Mouse (Mus musculus): ENCODE results near the gene 6430628N08Rik. TPM values are rescaled to one million over a fixed set of nuclear protein-coding genes. Genes with fewer than 3 reads are reported as not detected.

Gene 6430628N08Rik
- polyA plus RNA-seq, 1 experiment from 2014 or later: 0.38 TPM

DNA sequence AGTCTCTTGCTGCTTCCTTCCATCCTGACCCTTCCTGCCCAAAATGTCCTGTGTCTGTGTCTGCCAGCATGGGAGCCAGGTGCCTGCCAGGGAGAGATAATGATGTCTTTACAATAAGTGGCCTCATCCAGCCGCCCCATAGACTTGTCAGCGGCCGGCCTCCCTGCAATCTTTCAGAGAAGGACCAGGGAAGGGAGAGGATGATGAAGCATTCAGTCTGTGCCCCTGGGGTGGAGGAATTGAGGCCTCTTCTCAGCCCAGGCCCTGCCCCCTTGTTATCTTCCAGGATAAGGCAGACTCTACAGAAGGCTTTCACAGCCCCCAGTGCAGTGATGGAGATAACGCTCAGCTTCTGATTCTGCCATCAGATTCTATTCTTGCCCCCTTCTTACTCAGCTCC, 34.2 kb upstream of the 6430628N08Rik start:
- 68% methylated on average over 4 of the region's 4 CpGs for WGBS
- ATAC-seq (ENCODE audit: insufficient number of reproducible peaks, insufficient read depth, low FRiP score, low TSS enrichment, low read depth): no peak
- H3K36me3 ChIP-seq: peaks cover 62% of the 10 kb centered on the region
- H3K4me1 ChIP-seq (replicated peaks): peaks cover 37% of the 10 kb centered on the region
- no peak overlapping the region for H3K4me3 ChIP-seq (replicated peaks)
- no peak overlapping the region for H3K27ac ChIP-seq
- H3K9ac ChIP-seq (replicated peaks): no peak overlapping the region
- 0 out of 2 replicates have a peak, but pooled peaks cover 5% of the 10 kb centered on the region for H3K27me3 ChIP-seq
- no peaks in the 10 kb centered on the region for H3K9me3 ChIP-seq
- no peak overlapping the region for H3K4me2 ChIP-seq

DNA sequence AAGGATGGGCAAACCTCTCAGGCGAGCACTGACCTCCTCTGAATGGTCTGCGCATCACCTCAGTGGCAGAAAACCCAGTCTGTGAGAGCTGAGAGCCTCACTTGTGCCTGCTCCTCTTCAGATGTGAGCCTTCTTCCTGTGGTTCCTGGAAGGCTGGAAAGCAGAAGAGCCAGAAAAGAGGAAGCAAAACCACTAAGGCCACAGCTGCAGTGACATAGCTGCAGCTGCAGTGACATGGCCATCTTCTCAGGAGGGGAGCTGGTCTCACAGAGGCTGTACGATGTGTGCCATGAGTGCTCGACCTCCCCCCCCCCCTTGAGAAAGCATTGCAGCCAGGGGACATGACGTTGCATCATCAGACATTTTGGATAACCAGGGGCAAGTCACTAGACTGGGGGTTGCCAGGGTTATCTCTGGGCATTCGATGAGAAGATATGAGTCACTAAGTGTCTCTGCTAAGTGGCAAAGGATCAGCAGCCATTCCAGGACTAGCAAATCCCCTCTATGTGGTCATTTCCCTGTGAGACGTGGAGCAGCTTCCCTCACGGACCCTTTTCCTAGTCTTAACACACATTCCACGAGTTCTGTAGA, 33.1 kb upstream of the 6430628N08Rik start:
- Histone ChIP-seq H3K9me3 (no peaks in the 10 kb centered on the region), H3K27me3 (0 out of 2 replicates have a peak, but pooled peaks cover 5% of the 10 kb centered on the region), H3K4me3 (replicated peaks) (no peak overlapping the region), H3K36me3 (peaks cover 60% of the 10 kb centered on the region), H3K4me1 (replicated peaks) (peaks cover 47% of the 10 kb centered on the region), H3K4me2 (no peak overlapping the region), H3K27ac (no peak overlapping the region), H3K9ac (replicated peaks) (no peak overlapping the region)
- 84% methylated on average over 9 of the region's 9 CpGs for WGBS
- ATAC-seq (ENCODE audit: insufficient number of reproducible peaks, insufficient read depth, low FRiP score, low TSS enrichment, low read depth): no peak

DNA sequence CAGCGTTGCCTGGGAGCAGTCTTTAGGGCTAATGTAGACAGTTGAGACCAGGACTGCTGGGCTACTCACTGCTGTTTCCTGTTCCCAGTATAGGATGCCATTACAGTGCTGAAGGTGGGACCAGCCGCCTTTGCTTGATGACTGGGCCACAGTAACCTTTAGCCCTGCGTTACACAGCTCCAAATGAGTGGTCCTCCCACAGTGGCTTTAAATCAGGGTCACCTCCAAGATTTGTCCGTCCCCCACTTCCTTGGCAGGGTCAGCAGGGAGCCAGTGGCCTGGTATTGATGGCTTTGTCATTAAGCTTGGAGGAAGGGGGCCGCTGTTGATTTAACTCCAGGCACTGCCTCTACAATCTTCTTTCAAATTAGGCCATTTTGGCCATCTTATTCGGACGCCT, 27.1 kb upstream of the 6430628N08Rik start:
- no peak overlapping the region for H3K4me3 ChIP-seq (replicated peaks)
- H3K4me2 ChIP-seq: peak overlapping the region; percentile 30; the same call in 1 of the 2 replicates
- 13% methylated on average over 7 of the region's 7 CpGs for WGBS
- ATAC-seq (ENCODE audit: insufficient number of reproducible peaks, insufficient read depth, low FRiP score, low TSS enrichment, low read depth): peak; percentile 20; the same call in 1 of the 2 replicates
- no peak overlapping the region for H3K9ac ChIP-seq (replicated peaks)
- H3K36me3 ChIP-seq: peaks cover 47% of the 10 kb centered on the region
- peak overlapping the region; percentile 90 for H3K27ac ChIP-seq
- no peaks in the 10 kb centered on the region for H3K9me3 ChIP-seq
- H3K4me1 ChIP-seq (replicated peaks): peaks cover 48% of the 10 kb centered on the region
- H3K27me3 ChIP-seq: peaks cover 7% of the 10 kb centered on the region; the same call in 1 of the 2 replicates

DNA sequence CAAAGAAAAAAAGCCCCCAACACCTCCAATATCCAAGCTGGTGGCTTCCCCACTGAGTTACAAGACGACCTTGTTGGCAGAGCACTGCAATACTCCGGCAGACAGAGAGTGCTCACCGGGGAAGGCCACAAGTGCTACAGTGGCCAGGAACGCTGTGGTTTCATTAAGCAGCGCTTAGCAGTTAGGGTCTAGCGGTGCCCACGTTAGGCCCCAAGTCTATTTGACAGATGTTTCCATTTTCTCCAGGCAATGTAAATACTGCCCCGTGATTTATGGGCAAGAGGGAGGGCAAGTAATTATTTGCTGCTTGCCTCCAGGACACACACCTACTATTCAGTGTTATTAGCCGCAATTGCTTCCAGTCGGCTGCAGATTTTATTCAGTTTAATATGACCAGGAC, 26.6 kb upstream of the 6430628N08Rik start:
- Histone ChIP-seq H3K4me3 (replicated peaks) (no peak overlapping the region), H3K36me3 (peaks cover 44% of the 10 kb centered on the region), H3K9me3 (no peaks in the 10 kb centered on the region), H3K27me3 (peaks cover 7% of the 10 kb centered on the region; the same call in 1 of the 2 replicates), H3K4me1 (replicated peaks) (peaks cover 53% of the 10 kb centered on the region), H3K27ac (peak overlapping the region; percentile 90), H3K9ac (replicated peaks) (no peak overlapping the region), H3K4me2 (peak overlapping the region; percentile 30; the same call in 1 of the 2 replicates)
- 4% methylated on average over 10 of the region's 10 CpGs for WGBS
- peak; percentile 86 for ATAC-seq (ENCODE audit: insufficient number of reproducible peaks, insufficient read depth, low FRiP score, low TSS enrichment, low read depth)

DNA sequence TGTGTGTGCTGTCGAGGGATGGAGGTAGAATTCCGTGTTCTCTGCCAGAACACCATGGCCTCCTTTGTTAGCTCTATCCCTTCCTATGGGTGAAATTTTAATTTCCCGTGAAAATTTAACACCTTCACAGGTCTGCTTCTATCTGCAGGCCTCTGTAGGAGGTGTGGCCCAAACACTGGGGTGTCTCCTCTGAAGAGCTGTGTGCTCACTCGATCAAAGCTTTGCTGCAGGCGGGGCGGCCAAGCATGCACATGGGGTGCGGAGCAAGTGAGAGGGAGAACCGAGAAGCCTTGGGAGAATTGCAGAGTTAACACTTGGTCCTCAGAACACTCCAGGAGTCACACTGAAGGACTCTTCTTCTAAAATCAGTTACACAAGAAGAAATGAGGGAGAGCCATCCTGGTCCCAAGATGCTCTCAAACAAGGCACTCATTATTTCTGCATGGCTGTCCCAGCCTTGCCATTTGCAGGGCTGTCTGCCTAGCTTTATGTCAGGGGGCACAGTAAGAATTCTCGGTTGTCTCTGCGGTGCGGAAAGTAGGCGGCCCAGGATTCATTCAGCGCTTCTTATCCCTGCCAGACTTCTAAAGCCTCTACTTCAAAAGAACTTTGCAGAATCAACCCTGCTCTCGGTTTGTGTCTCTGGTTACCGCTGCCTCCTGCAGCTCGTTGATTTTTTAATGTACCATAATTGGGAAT, 20.8 kb upstream of the 6430628N08Rik start:
- H3K4me2 ChIP-seq: no peak overlapping the region
- no peak for ATAC-seq (ENCODE audit: insufficient number of reproducible peaks, insufficient read depth, low FRiP score, low TSS enrichment, low read depth)
- H3K4me1 ChIP-seq (replicated peaks): peaks cover 39% of the 10 kb centered on the region
- 16% methylated on average over 16 of the region's 16 CpGs for WGBS
- H3K36me3 ChIP-seq: peaks cover 48% of the 10 kb centered on the region
- peak overlapping the region; percentile 37; the same call in 1 of the 2 replicates for H3K27ac ChIP-seq
- peaks cover 14% of the 10 kb centered on the region; the same call in 1 of the 2 replicates for H3K27me3 ChIP-seq
- H3K9ac ChIP-seq (replicated peaks): no peak overlapping the region; the same call in 1 of the 2 replicates
- no peaks in the 10 kb centered on the region for H3K9me3 ChIP-seq
- no peak overlapping the region for H3K4me3 ChIP-seq (replicated peaks)

DNA sequence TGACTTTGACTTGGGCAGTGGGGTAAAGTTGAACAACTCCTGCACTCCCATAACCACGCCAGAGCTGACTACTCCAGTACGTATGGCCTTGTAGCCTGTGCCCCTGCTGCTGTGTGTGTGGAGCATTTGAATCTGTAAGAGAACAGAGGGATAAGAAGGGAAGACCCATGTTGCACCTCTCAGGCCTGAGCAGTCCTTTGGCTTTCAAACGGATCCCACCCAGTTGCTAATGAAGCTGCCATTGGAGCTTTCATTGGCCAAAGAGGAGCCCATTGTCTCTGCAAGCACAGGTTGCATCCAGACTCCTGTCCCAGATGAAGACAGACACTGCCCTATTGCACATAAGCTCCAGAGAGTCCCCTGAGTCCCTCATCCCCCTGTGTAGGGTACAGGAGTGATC, 17.2 kb upstream of the 6430628N08Rik start:
- no peak overlapping the region for H3K4me2 ChIP-seq
- H3K4me3 ChIP-seq (replicated peaks): no peak overlapping the region
- H3K36me3 ChIP-seq: peaks cover 61% of the 10 kb centered on the region
- H3K27me3 ChIP-seq: peaks cover 17% of the 10 kb centered on the region
- H3K27ac ChIP-seq: no peak overlapping the region
- no peak for ATAC-seq (ENCODE audit: insufficient number of reproducible peaks, insufficient read depth, low FRiP score, low TSS enrichment, low read depth)
- peaks cover 34% of the 10 kb centered on the region for H3K4me1 ChIP-seq (replicated peaks)
- 84% methylated on average over 3 of the region's 3 CpGs for WGBS
- H3K9me3 ChIP-seq: no peaks in the 10 kb centered on the region
- H3K9ac ChIP-seq (replicated peaks): no peak overlapping the region

DNA sequence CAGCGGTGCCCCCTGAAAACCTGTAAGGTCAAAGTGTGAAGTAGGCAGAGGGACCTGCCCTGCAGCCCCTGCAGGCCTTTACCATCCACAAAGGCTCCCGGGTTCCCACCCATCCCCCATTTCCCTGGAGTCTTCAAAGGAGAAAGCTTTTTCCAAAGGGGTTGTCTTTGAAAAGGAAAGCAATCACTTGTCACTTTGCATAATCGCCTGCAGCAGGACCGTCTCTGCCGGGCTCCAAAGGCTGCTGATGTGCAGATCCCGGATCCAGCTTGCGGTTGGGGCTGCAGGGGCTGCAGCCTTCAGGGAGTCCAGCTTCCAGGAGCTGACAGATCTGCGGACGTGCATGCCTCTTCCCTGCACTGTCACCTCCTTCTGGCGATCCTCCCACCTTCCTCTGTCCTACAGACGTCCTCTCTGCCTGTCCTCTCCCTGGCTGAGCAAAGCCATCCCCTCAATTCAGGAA, 12.2 kb upstream of the 6430628N08Rik start:
- no peaks in the 10 kb centered on the region for H3K9me3 ChIP-seq
- no peak overlapping the region for H3K4me3 ChIP-seq (replicated peaks)
- ATAC-seq (ENCODE audit: insufficient number of reproducible peaks, insufficient read depth, low FRiP score, low TSS enrichment, low read depth): no peak
- no peak overlapping the region for H3K27ac ChIP-seq
- peaks cover 16% of the 10 kb centered on the region for H3K4me1 ChIP-seq (replicated peaks)
- H3K9ac ChIP-seq (replicated peaks): no peak overlapping the region
- no peak overlapping the region for H3K4me2 ChIP-seq
- peaks cover 38% of the 10 kb centered on the region for H3K36me3 ChIP-seq
- 7% methylated on average over 11 of the region's 11 CpGs for WGBS
- peaks cover 18% of the 10 kb centered on the region for H3K27me3 ChIP-seq

DNA sequence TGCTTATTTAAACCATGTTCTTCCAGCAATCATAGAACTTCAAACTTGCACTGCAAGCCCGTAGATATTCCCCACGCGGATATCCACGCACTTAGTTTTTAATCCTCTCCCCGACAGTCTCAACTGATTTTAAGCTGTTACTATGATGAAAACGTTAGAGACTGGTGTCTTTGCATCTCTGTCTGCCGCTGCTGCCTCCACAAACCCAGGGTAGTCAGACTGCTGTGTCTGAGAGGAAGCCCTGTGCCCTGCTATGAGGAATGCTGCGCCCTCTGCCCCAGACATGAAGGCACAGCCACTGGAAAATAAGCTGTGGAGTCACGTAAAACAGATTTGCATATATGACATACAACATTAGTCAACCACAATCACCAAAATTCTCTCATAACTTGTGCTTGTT, 11.6 kb upstream of the 6430628N08Rik start:
- Histone ChIP-seq H3K9me3 (no peaks in the 10 kb centered on the region), H3K4me2 (no peak overlapping the region), H3K4me1 (replicated peaks) (peaks cover 16% of the 10 kb centered on the region), H3K9ac (replicated peaks) (no peak overlapping the region), H3K36me3 (peaks cover 32% of the 10 kb centered on the region), H3K4me3 (replicated peaks) (no peak overlapping the region), H3K27me3 (peaks cover 18% of the 10 kb centered on the region), H3K27ac (no peak overlapping the region)
- ATAC-seq (ENCODE audit: insufficient number of reproducible peaks, insufficient read depth, low FRiP score, low TSS enrichment, low read depth): no peak
- 49% methylated on average over 9 of the region's 9 CpGs for WGBS

DNA sequence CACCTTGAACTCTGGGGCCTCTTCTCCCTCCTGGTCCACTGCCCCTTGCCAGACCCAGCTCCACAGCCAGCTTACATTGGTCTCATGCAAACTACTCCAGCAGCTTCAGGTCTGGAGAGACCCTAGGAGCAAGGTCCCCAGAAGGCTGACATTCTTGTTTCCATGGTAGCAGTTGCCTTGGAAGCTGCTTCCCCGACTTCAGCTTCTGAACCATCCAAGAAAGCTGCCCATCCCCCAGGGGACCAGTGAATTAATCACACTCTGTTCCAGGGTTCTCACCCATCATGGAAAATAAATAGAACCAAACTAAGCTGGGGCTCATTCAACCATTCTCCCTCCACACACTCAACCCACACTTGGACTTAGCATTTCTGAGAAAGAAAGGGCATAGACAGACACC, 9.3 kb upstream of the 6430628N08Rik start:
- Histone ChIP-seq H3K27me3 (peaks cover 17% of the 10 kb centered on the region), H3K4me1 (replicated peaks) (peaks cover 16% of the 10 kb centered on the region), H3K9ac (replicated peaks) (no peak overlapping the region), H3K27ac (no peak overlapping the region), H3K36me3 (peaks cover 9% of the 10 kb centered on the region), H3K9me3 (no peaks in the 10 kb centered on the region), H3K4me2 (no peak overlapping the region), H3K4me3 (replicated peaks) (no peak overlapping the region)
- WGBS: 33% methylated on average over 1 of the region's 1 CpGs
- ATAC-seq (ENCODE audit: insufficient number of reproducible peaks, insufficient read depth, low FRiP score, low TSS enrichment, low read depth): no peak

DNA sequence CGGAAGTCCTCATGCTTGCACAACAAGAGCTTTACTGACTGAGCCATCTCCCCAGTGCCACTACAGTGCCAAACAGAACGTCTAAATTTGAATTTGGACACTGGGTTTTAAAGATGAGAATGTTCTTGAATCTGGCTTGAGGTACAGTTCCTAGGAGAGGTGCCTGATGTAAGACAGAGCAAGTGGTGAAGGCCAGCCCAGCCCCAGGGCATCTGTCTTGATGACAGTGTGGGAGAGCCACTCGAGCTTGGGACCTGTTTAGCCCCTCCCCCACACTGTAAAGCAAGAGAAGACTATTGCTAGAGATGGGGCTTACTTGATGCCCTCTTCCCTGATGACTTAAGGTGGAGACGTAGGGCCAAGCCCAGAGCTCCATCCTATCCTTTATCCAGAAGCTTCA, 8.3 kb upstream of the 6430628N08Rik start:
- Histone ChIP-seq H3K4me2 (no peak overlapping the region), H3K9ac (replicated peaks) (no peak overlapping the region), H3K27me3 (peaks cover 17% of the 10 kb centered on the region), H3K36me3 (no peaks in the 10 kb centered on the region), H3K9me3 (no peaks in the 10 kb centered on the region), H3K4me3 (replicated peaks) (no peak overlapping the region), H3K27ac (no peak overlapping the region), H3K4me1 (replicated peaks) (peaks cover 16% of the 10 kb centered on the region)
- 52% methylated on average over 4 of the region's 4 CpGs for WGBS
- 0 out of 2 replicates have a peak, but pooled peaks have one; percentile 7 for ATAC-seq (ENCODE audit: insufficient number of reproducible peaks, insufficient read depth, low FRiP score, low TSS enrichment, low read depth)

DNA sequence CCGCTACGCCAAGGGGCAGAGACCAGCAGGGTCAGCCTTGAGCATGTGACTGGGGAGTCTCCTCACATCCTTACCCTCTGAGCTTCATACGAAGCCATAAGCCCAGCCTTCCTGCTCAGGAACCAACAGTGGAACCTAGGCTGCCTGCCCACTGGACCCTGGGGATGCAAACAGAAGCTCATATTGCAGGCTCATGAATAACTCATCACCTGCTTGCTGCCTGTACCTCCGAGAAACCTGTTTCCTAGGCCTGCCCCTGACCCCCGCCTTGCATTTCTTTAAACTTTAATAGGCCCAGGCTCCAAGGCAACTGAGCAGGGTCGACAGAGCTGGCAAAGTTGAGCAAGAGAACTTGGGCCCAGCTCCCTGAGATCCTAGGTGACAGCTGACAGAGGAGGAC, 6.4 kb upstream of the 6430628N08Rik start, which contains the start of gene Kncn:
Gene Kncn, plus strand, starts transcription at position 379 of the 400 bp plus-strand sequence.
- H3K27ac ChIP-seq: no peak within 1 kb of the TSS
- no peaks in the 10 kb centered on the region for H3K36me3 ChIP-seq
- no peaks in the 10 kb centered on the region for H3K9me3 ChIP-seq
- no peak within 1 kb of the TSS for H3K4me3 ChIP-seq (replicated peaks)
- no peak within 1 kb of the TSS for H3K4me2 ChIP-seq
- 0 out of 2 replicates have a peak, but pooled peaks cover 4% of the 10 kb centered on the region for H3K4me1 ChIP-seq (replicated peaks)
- H3K27me3 ChIP-seq: peaks cover 8% of the 10 kb centered on the region
- no peak within 1 kb of the TSS for H3K9ac ChIP-seq (replicated peaks)
- ATAC-seq (ENCODE audit: insufficient number of reproducible peaks, insufficient read depth, low FRiP score, low TSS enrichment, low read depth): no peak
- 63% methylated on average over 6 of the region's 6 CpGs for WGBS

Data from limb, embryonic 12.5 days (tissue).